7 mouse cellular contexts compared by ENCODE assay signal in the genomic region with DNA sequence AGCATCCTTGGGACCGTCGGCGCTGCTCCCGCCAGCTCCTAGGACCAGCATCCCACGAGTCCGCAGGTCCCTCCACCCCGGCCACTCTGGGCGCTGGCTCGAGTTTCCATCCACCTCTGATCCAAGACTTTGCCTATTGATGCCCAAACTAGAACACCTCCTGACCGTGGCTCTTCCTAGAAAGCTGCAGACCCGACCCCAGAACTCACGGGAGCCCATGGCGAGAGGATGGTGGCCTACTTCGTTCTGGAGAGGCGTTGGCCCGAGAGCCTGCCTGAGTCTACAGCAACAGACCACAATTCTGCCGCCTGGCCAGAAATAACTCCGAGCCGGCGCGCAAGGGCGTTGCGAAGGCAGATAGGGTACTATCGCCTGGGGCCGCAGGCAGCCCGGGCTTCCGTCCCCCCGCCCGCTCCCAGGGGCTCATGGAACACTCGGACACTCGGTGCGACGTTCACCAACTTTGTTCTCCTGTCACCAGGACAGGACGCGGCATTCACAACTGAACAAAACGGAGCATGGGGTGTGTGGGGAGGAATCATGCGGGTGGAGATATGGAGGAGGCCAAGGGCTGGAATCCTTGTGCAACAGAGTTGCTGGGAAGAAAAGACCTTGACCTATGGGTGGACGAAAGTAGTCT. TPM values are rescaled to one million over a fixed set of nuclear protein-coding genes. Genes with fewer than 3 reads are reported as not detected.
DNase-seq lines count a peak whose midpoint lies in the region; ATAC-seq and TF ChIP-seq lines count a peak whose summit lies in the region.

No protein-coding gene starts in this region.

- no peak for DNase-seq in testis, postnatal 14 days (ENCODE audit: low spot score)
- peak; percentile 64 for DNase-seq in forebrain, embryonic 11.5 days (ENCODE audit: low spot score)
- no peak for DNase-seq in midbrain, postnatal 0 days (ENCODE audit: low spot score)
- no peak for DNase-seq in kidney, postnatal 36 days

- no peak for TF ChIP-seq POLR2A in testis, adult 2 months (IDR thresholded peaks at IDR 0.05; ENCODE audit: control insufficient read depth, low read depth, low read length)

- no peak overlapping the region for H3K27ac ChIP-seq in testis, adult 2 months (ENCODE audit: control insufficient read depth, insufficient read depth, low read depth, low read length)
- no peak overlapping the region for H3K27ac ChIP-seq in forebrain, embryonic 11.5 days (ENCODE audit: low read depth, low read length)
- H3K27ac ChIP-seq in intestine, postnatal 0 days (ENCODE audit: low read depth, low read length) = no peak overlapping the region
- no peak overlapping the region for H3K27ac ChIP-seq in midbrain, postnatal 0 days (ENCODE audit: low read depth, low read length)

- H3K4me3 ChIP-seq in testis, adult 2 months (ENCODE audit: control insufficient read depth, low read depth, low read length) = peak overlapping the region; percentile 69
- peak overlapping the region; percentile 37 for H3K4me3 ChIP-seq in forebrain, embryonic 11.5 days (ENCODE audit: low read depth, low read length)
- H3K4me3 ChIP-seq in intestine, postnatal 0 days (ENCODE audit: low read depth, low read length) = peak overlapping the region; percentile 37
- H3K4me3 ChIP-seq in midbrain, postnatal 0 days (ENCODE audit: low read depth, low read length) = peak overlapping the region; percentile 30

- no peaks in the 10 kb centered on the region for H3K27me3 ChIP-seq in testis, adult 2 months (ENCODE audit: control insufficient read depth, insufficient read depth, low read length)
- H3K27me3 ChIP-seq in forebrain, embryonic 11.5 days (ENCODE audit: control insufficient read depth, insufficient read depth, low read length) = peaks cover 87% of the 10 kb centered on the region
- peaks cover 44% of the 10 kb centered on the region for H3K27me3 ChIP-seq in intestine, postnatal 0 days (replicated peaks; ENCODE audit: control insufficient read depth, insufficient read depth, low read length)
- H3K27me3 ChIP-seq in midbrain, postnatal 0 days (ENCODE audit: insufficient read depth, low read length) = peaks cover 40% of the 10 kb centered on the region

- ATAC-seq in forebrain, embryonic 11.5 days (replicated peaks; ENCODE audit: low FRiP score) = no peak
- ATAC-seq in intestine, postnatal 0 days = no peak
- ATAC-seq in midbrain, postnatal 0 days (ENCODE audit: low FRiP score) = no peak
- no peak for ATAC-seq in CD4-positive, CD25-positive, alpha-beta regulatory T cell, adult 4 months

- WGBS in forebrain, embryonic 11.5 days = under 1% methylated on average over 33 of the region's 38 CpGs
- 27% methylated on average over 38 of the region's 38 CpGs for WGBS in intestine, postnatal 0 days
- 23% methylated on average over 38 of the region's 38 CpGs for WGBS in midbrain, postnatal 0 days

- peaks cover 46% of the 10 kb centered on the region for H3K4me1 ChIP-seq in testis, adult 2 months (ENCODE audit: control insufficient read depth, insufficient read depth, low read length)
- H3K4me1 ChIP-seq in forebrain, embryonic 11.5 days (replicated peaks; ENCODE audit: control insufficient read depth, insufficient read depth, low read length) = peaks cover 20% of the 10 kb centered on the region
- no peaks in the 10 kb centered on the region; the same call in 1 of the 2 replicates for H3K4me1 ChIP-seq in intestine, postnatal 0 days (replicated peaks; ENCODE audit: control insufficient read depth, insufficient read depth, low read length)
- peaks cover 6% of the 10 kb centered on the region; the same call in 1 of the 2 replicates for H3K4me1 ChIP-seq in midbrain, postnatal 0 days (ENCODE audit: insufficient read depth, low read length)

- no peaks in the 10 kb centered on the region for H3K9me3 ChIP-seq in forebrain, embryonic 11.5 days (ENCODE audit: control insufficient read depth, low read length)
- no peaks in the 10 kb centered on the region for H3K9me3 ChIP-seq in intestine, postnatal 0 days (ENCODE audit: control insufficient read depth)
- no peaks in the 10 kb centered on the region for H3K9me3 ChIP-seq in midbrain, postnatal 0 days (ENCODE audit: low read length)

- peak overlapping the region; percentile 70 for H3K4me2 ChIP-seq in forebrain, embryonic 11.5 days (ENCODE audit: low read depth, low read length, severe bottlenecking)
- peak overlapping the region; percentile 74 for H3K4me2 ChIP-seq in intestine, postnatal 0 days (replicated peaks; ENCODE audit: low read depth)
- H3K4me2 ChIP-seq in midbrain, postnatal 0 days (ENCODE audit: low read depth, low read length, poor library complexity, severe bottlenecking) = peak overlapping the region; percentile 63

- no peak overlapping the region for H3K9ac ChIP-seq in forebrain, embryonic 11.5 days (ENCODE audit: low read length)
- H3K9ac ChIP-seq in intestine, postnatal 0 days (ENCODE audit: low read depth, low read length) = no peak overlapping the region
- H3K9ac ChIP-seq in midbrain, postnatal 0 days (replicated peaks; ENCODE audit: low read length, poor library complexity, severe bottlenecking) = 0 out of 2 replicates have a peak overlapping the region, but pooled peaks have one; percentile 29

- TF ChIP-seq CTCF in testis, adult 2 months (IDR thresholded peaks at IDR 0.05; ENCODE audit: control insufficient read depth, insufficient read depth, insufficient replicate concordance, low read depth, low read length) = no peak
- no peak for TF ChIP-seq CTCF in intestine, postnatal 0 days (IDR thresholded peaks at IDR 0.05; ENCODE audit: low read depth)
- no peak for TF ChIP-seq CTCF in midbrain, postnatal 0 days (IDR thresholded peaks at IDR 0.05)

- H3K36me3 ChIP-seq in testis, adult 2 months (ENCODE audit: control insufficient read depth, insufficient read depth, low read length) = no peaks in the 10 kb centered on the region
- H3K36me3 ChIP-seq in forebrain, embryonic 11.5 days (ENCODE audit: control insufficient read depth, insufficient read depth, low read length) = no peaks in the 10 kb centered on the region; the same call in 1 of the 2 replicates
- H3K36me3 ChIP-seq in intestine, postnatal 0 days (ENCODE audit: control insufficient read depth, insufficient read depth) = peaks cover 38% of the 10 kb centered on the region
- peaks cover 30% of the 10 kb centered on the region for H3K36me3 ChIP-seq in midbrain, postnatal 0 days (ENCODE audit: insufficient read depth, low read length)

RNA-seq across cellular contexts. Expression of a gene that starts 0.7 kb away (rescaled TPM):
- 7.8 and 10.9 TPM in 2 replicates for polyA plus RNA-seq in testis, adult 2 months (2012; rRNA removed)
- 5.3 and 6.0 TPM in 2 replicates for polyA plus RNA-seq in forebrain, embryonic 11.5 days (2014; fragmentation: Nextera tagmentation; extraction: Ambion mirVana)
- 1.6 and 2.4 TPM in 2 replicates for polyA plus RNA-seq in intestine, postnatal 0 days (2015; fragmentation: Nextera tagmentation; extraction: Ambion mirVana)
- 28.6 and 39.4 TPM in 2 replicates for total RNA-seq in midbrain, postnatal 0 days (2014; rRNA removed)
- polyA plus RNA-seq in midbrain, postnatal 0 days (2015; fragmentation: Nextera tagmentation; extraction: Ambion mirVana) = 11.6 and 11.9 TPM in 2 replicates
- polyA plus RNA-seq in CD4-positive, CD25-positive, alpha-beta regulatory T cell, adult 4 months (2017; shearing (Covaris generic)) = not detected

RNA-seq across cellular contexts. Expression of a gene that starts 4.7 kb away (rescaled TPM):
- polyA plus RNA-seq in testis, adult 2 months (2012; rRNA removed) = 9.5 and 11.6 TPM in 2 replicates
- polyA plus RNA-seq in forebrain, embryonic 11.5 days (2014; fragmentation: Nextera tagmentation; extraction: Ambion mirVana) = 2.8 and 3.4 TPM in 2 replicates
- 0.34 and 1.4 TPM in 2 replicates for polyA plus RNA-seq in intestine, postnatal 0 days (2015; fragmentation: Nextera tagmentation; extraction: Ambion mirVana)
- total RNA-seq in midbrain, postnatal 0 days (2014; rRNA removed) = 14.2 and 33.6 TPM in 2 replicates
- polyA plus RNA-seq in midbrain, postnatal 0 days (2015; fragmentation: Nextera tagmentation; extraction: Ambion mirVana) = 3.4 and 7.0 TPM in 2 replicates
- not detected for polyA plus RNA-seq in CD4-positive, CD25-positive, alpha-beta regulatory T cell, adult 4 months (2017; shearing (Covaris generic))

RNA-seq across cellular contexts. Expression of a gene that starts 8.3 kb away (rescaled TPM):
- polyA plus RNA-seq in testis, adult 2 months (2012; rRNA removed) = 62.5 and 63.0 TPM in 2 replicates
- 44.2 and 48.2 TPM in 2 replicates for polyA plus RNA-seq in forebrain, embryonic 11.5 days (2014; fragmentation: Nextera tagmentation; extraction: Ambion mirVana)
- polyA plus RNA-seq in intestine, postnatal 0 days (2015; fragmentation: Nextera tagmentation; extraction: Ambion mirVana) = 24.7 and 25.4 TPM in 2 replicates
- 376 and 407 TPM in 2 replicates for total RNA-seq in midbrain, postnatal 0 days (2014; rRNA removed)
- 247 and 258 TPM in 2 replicates for polyA plus RNA-seq in midbrain, postnatal 0 days (2015; fragmentation: Nextera tagmentation; extraction: Ambion mirVana)
- 1 to 10 TPM in 1 of 2 experiments, under 1 TPM in 1; 0.36 to 1.5 TPM for polyA plus RNA-seq in CD4-positive, CD25-positive, alpha-beta regulatory T cell, adult 4 months (2017; shearing (Covaris generic))

RNA-seq across cellular contexts. Expression of a gene that starts 31.0 kb away (rescaled TPM):
- 4.2 and 6.1 TPM in 2 replicates for polyA plus RNA-seq in testis, adult 2 months (2012; rRNA removed)
- polyA plus RNA-seq in forebrain, embryonic 11.5 days (2014; fragmentation: Nextera tagmentation; extraction: Ambion mirVana) = 0.83 and 1.3 TPM in 2 replicates
- 0.93 and 1.0 TPM in 2 replicates for polyA plus RNA-seq in intestine, postnatal 0 days (2015; fragmentation: Nextera tagmentation; extraction: Ambion mirVana)
- 0.52 and 1.3 TPM in 2 replicates for total RNA-seq in midbrain, postnatal 0 days (2014; rRNA removed)
- 0.70 and 0.81 TPM in 2 replicates for polyA plus RNA-seq in midbrain, postnatal 0 days (2015; fragmentation: Nextera tagmentation; extraction: Ambion mirVana)
- not detected for polyA plus RNA-seq in CD4-positive, CD25-positive, alpha-beta regulatory T cell, adult 4 months (2017; shearing (Covaris generic))

Comparison
In these comparisons a context has a peak if more than half of its experiments do, and no peak if none do; other contexts are left out.
1. RNA of a gene that starts 8.3 kb away (polyA plus RNA-seq): 247 to 258 TPM in midbrain, postnatal 0 days, 62.5 to 63.0 TPM in testis, adult 2 months, 44.2 to 48.2 TPM in forebrain, embryonic 11.5 days and 24.7 to 25.4 TPM in intestine, postnatal 0 days; 0.36 to 1.5 TPM in CD4-positive, CD25-positive, alpha-beta regulatory T cell, adult 4 months; every median in the first group is over 10 times any median in the second.
2. Peak in every context shown above with its lines, with median percentiles within 50 percentile points of each other: H3K4me3 ChIP-seq and H3K4me2 ChIP-seq.